Mouse (Mus musculus): Measurements from ENCODE around the gene Thsd4. TPM values are rescaled to one million over a fixed set of nuclear protein-coding genes. Genes with fewer than 3 reads are reported as not detected.

The Thsd4 gene
- total RNA-seq, 1 experiment: 1.6 TPM

DNA sequence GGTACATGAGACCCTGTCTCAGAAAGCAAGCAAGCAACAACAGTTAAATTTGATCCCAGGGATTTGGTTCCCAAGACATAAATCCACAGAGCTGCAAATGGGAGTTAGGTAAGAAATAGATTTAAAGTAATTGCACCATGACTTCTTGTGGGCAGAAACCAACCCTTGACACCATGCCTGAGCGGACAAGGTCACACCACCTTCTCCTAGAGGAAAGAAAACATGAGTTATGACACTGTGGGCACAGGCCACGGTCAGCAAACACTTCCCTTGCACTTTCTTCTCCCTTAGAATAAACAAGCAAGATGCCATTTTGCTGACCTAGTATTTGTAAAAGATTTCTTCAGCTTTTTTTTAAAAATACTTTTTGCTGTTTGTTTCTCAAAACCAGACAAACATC is 334.4 kb downstream of the Thsd4 start:
- TF ChIP-seq MAFK (IDR thresholded peaks at IDR 0.05; ENCODE audit: insufficient read depth, low read depth, low read length): no peak
- DNase-seq (ENCODE audit: low read depth, low spot score): no peak
- Histone ChIP-seq H3K4me3 (ENCODE audit: insufficient read depth in 1 of 2, low read depth in 1 of 2, low read length in 2 of 2, poor library complexity in 1 of 2, severe bottlenecking in 1 of 2) (no peak overlapping the region), H3K9ac (ENCODE audit: insufficient read depth, low read depth, low read length, poor library complexity, severe bottlenecking) (no peak overlapping the region), H3K36me3 (ENCODE audit: control insufficient read depth, insufficient read depth, low read length, poor library complexity, severe bottlenecking) (no peaks in the 10 kb centered on the region), H3K27ac (ENCODE audit: insufficient read depth, low read depth, low read length, poor library complexity, severe bottlenecking) (no peak overlapping the region), H3K4me1 (ENCODE audit: control insufficient read depth in 2 of 2, insufficient read depth in 2 of 2, low read length in 2 of 2, poor library complexity in 1 of 2) (no peaks in the 10 kb centered on the region), H3K9me3 (ENCODE audit: control insufficient read depth, insufficient read depth, low read depth, low read length) (no peaks in the 10 kb centered on the region)
- in situ Hi-C loops (cut with MboI; ENCODE audit: low sequenced_read_pairs in 2 of 2, unreplicated experiment in 2 of 2): no loop called here

DNA sequence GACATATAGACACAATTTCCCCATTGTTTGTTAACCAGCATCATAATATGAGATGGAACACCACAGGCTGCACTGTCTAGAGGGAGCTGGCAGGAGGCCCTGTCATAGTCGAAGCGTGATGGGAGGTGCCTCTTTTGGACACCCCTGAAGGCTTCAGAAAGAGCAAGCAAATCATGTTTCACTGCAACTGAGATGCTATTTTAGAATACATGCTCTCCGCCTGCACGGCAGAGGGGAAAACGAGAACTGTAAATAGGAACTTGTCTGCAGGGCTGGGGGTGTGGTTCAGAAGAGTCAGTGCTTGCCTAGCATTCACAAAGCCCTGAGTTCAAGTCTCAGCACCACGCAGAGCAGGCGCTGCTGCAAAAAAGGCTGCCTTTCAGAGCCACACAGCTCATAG is 334.9 kb downstream of the Thsd4 start:
- H3K27ac ChIP-seq (ENCODE audit: insufficient read depth, low read depth, low read length, poor library complexity, severe bottlenecking): no peak overlapping the region
- no peak for TF ChIP-seq MAFK (IDR thresholded peaks at IDR 0.05; ENCODE audit: insufficient read depth, low read depth, low read length)
- no peak for TF ChIP-seq ZNF384 (IDR thresholded peaks at IDR 0.05; ENCODE audit: low read depth, low read length)
- TF ChIP-seq HCFC1 (IDR thresholded peaks at IDR 0.05; ENCODE audit: borderline replicate concordance, insufficient read depth, low read length): no peak
- no peak for TF ChIP-seq ZC3H11A (IDR thresholded peaks at IDR 0.05; ENCODE audit: borderline replicate concordance, low read depth, low read length)
- no peak for TF ChIP-seq CHD2 (IDR thresholded peaks at IDR 0.05; ENCODE audit: low read depth, low read length)
- H3K9me3 ChIP-seq (ENCODE audit: control insufficient read depth, insufficient read depth, low read depth, low read length): no peaks in the 10 kb centered on the region
- in situ Hi-C loops (cut with MboI; ENCODE audit: low sequenced_read_pairs in 2 of 2, unreplicated experiment in 2 of 2): no loop called here
- H3K4me3 ChIP-seq (ENCODE audit: insufficient read depth in 1 of 2, low read depth in 1 of 2, low read length in 2 of 2, poor library complexity in 1 of 2, severe bottlenecking in 1 of 2): no peak overlapping the region
- H3K36me3 ChIP-seq (ENCODE audit: control insufficient read depth, insufficient read depth, low read length, poor library complexity, severe bottlenecking): no peaks in the 10 kb centered on the region
- no peak overlapping the region for H3K9ac ChIP-seq (ENCODE audit: insufficient read depth, low read depth, low read length, poor library complexity, severe bottlenecking)
- DNase-seq (ENCODE audit: low read depth, low spot score): no peak
- H3K4me1 ChIP-seq (ENCODE audit: control insufficient read depth in 2 of 2, insufficient read depth in 2 of 2, low read length in 2 of 2, poor library complexity in 1 of 2): no peaks in the 10 kb centered on the region

DNA sequence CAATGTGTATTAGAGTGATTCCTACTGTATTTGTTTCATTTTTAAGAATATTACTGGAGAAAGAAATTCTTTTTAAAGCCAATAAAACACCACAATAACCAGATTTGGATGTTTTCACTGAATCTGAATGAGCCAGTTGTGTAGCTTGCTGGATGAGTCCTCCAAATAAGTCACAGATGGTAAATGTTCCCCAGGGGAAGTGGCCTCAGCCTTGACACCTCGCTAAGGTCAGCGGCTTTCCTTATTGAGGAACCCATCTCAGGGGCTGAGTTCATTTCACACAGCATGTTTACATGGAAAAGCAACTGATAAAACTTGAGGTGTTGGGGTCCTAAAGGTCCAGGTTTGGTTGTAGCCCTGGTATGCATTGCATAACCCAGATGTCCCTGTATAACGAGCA is 337.8 kb downstream of the Thsd4 start:
- Histone ChIP-seq H3K9me3 (ENCODE audit: control insufficient read depth, insufficient read depth, low read depth, low read length) (no peaks in the 10 kb centered on the region), H3K4me1 (ENCODE audit: control insufficient read depth in 2 of 2, insufficient read depth in 2 of 2, low read length in 2 of 2, poor library complexity in 1 of 2) (no peaks in the 10 kb centered on the region), H3K9ac (ENCODE audit: insufficient read depth, low read depth, low read length, poor library complexity, severe bottlenecking) (no peak overlapping the region), H3K4me3 (ENCODE audit: insufficient read depth in 1 of 2, low read depth in 1 of 2, low read length in 2 of 2, poor library complexity in 1 of 2, severe bottlenecking in 1 of 2) (no peak overlapping the region), H3K36me3 (ENCODE audit: control insufficient read depth, insufficient read depth, low read length, poor library complexity, severe bottlenecking) (no peaks in the 10 kb centered on the region), H3K27ac (ENCODE audit: insufficient read depth, low read depth, low read length, poor library complexity, severe bottlenecking) (no peak overlapping the region)
- no peak for TF ChIP-seq ZC3H11A (IDR thresholded peaks at IDR 0.05; ENCODE audit: borderline replicate concordance, low read depth, low read length)
- TF ChIP-seq CHD2 (IDR thresholded peaks at IDR 0.05; ENCODE audit: low read depth, low read length): no peak
- no peak for TF ChIP-seq HCFC1 (IDR thresholded peaks at IDR 0.05; ENCODE audit: borderline replicate concordance, insufficient read depth, low read length)
- TF ChIP-seq MAFK (IDR thresholded peaks at IDR 0.05; ENCODE audit: insufficient read depth, low read depth, low read length): no peak
- TF ChIP-seq ZNF384 (IDR thresholded peaks at IDR 0.05; ENCODE audit: low read depth, low read length): no peak
- in situ Hi-C loops (cut with MboI; ENCODE audit: low sequenced_read_pairs in 2 of 2, unreplicated experiment in 2 of 2): no loop called here
- no peak for DNase-seq (ENCODE audit: low read depth, low spot score)

DNA sequence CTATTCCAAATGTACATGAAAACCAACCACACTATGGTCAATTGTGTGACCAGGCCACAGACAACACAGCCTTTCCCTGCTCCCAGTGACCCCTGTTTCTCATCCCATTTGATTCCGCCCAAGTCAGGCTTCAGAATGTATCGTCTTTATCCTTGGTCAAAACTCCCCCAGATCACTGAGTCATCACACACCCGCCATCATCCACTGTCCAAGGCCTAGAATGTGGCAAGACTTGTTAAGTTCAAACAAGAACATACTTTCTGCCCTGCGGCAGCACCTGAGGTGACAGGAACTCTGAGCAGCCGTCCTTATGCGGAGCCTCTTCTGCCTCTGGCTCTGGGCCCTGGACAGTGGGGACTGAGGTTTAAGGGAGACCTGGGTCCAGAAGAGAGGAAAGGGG is 339.5 kb downstream of the Thsd4 start:
- Histone ChIP-seq H3K27ac (ENCODE audit: insufficient read depth, low read depth, low read length, poor library complexity, severe bottlenecking) (no peak overlapping the region), H3K4me1 (ENCODE audit: control insufficient read depth in 2 of 2, insufficient read depth in 2 of 2, low read length in 2 of 2, poor library complexity in 1 of 2) (no peaks in the 10 kb centered on the region), H3K9me3 (ENCODE audit: control insufficient read depth, insufficient read depth, low read depth, low read length) (no peaks in the 10 kb centered on the region), H3K9ac (ENCODE audit: insufficient read depth, low read depth, low read length, poor library complexity, severe bottlenecking) (no peak overlapping the region), H3K4me3 (ENCODE audit: insufficient read depth in 1 of 2, low read depth in 1 of 2, low read length in 2 of 2, poor library complexity in 1 of 2, severe bottlenecking in 1 of 2) (no peak overlapping the region), H3K36me3 (ENCODE audit: control insufficient read depth, insufficient read depth, low read length, poor library complexity, severe bottlenecking) (no peaks in the 10 kb centered on the region)
- in situ Hi-C loops (cut with MboI; ENCODE audit: low sequenced_read_pairs in 2 of 2, unreplicated experiment in 2 of 2): no loop called here
- no peak for DNase-seq (ENCODE audit: low read depth, low spot score)
- TF ChIP-seq ZNF384 (IDR thresholded peaks at IDR 0.05; ENCODE audit: low read depth, low read length): no peak
- TF ChIP-seq ZC3H11A (IDR thresholded peaks at IDR 0.05; ENCODE audit: borderline replicate concordance, low read depth, low read length): no peak
- TF ChIP-seq CHD2 (IDR thresholded peaks at IDR 0.05; ENCODE audit: low read depth, low read length): no peak
- TF ChIP-seq MAFK (IDR thresholded peaks at IDR 0.05; ENCODE audit: insufficient read depth, low read depth, low read length): no peak
- TF ChIP-seq HCFC1 (IDR thresholded peaks at IDR 0.05; ENCODE audit: borderline replicate concordance, insufficient read depth, low read length): no peak

DNA sequence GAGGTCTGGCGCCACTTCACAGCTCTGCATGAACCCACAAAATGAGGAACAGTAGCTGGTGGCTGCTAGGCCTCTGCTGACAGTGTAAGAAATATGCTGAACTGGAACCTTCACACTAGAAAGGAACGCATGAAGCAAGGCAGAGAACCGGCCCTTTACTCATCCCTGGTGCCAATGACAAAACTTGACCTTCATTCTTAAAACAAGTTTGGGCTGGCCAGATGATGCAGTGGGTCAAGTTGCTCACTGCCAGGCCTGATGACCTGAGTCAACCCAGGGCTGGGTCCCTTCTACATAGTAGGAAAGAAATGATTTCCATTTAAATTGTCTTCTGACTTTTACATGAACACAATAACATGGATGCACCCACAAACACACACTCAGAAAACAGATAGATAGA is 340.9 kb downstream of the Thsd4 start:
- in situ Hi-C loops (cut with MboI; ENCODE audit: low sequenced_read_pairs in 2 of 2, unreplicated experiment in 2 of 2): no loop called here
- Histone ChIP-seq H3K36me3 (ENCODE audit: control insufficient read depth, insufficient read depth, low read length, poor library complexity, severe bottlenecking) (no peaks in the 10 kb centered on the region), H3K9me3 (ENCODE audit: control insufficient read depth, insufficient read depth, low read depth, low read length) (no peaks in the 10 kb centered on the region), H3K27ac (ENCODE audit: insufficient read depth, low read depth, low read length, poor library complexity, severe bottlenecking) (no peak overlapping the region), H3K9ac (ENCODE audit: insufficient read depth, low read depth, low read length, poor library complexity, severe bottlenecking) (no peak overlapping the region), H3K4me3 (ENCODE audit: insufficient read depth in 1 of 2, low read depth in 1 of 2, low read length in 2 of 2, poor library complexity in 1 of 2, severe bottlenecking in 1 of 2) (no peak overlapping the region), H3K4me1 (ENCODE audit: control insufficient read depth in 2 of 2, insufficient read depth in 2 of 2, low read length in 2 of 2, poor library complexity in 1 of 2) (no peaks in the 10 kb centered on the region)
- TF ChIP-seq HCFC1 (IDR thresholded peaks at IDR 0.05; ENCODE audit: borderline replicate concordance, insufficient read depth, low read length) (no peak), CHD2 (IDR thresholded peaks at IDR 0.05; ENCODE audit: low read depth, low read length) (no peak), MAFK (IDR thresholded peaks at IDR 0.05; ENCODE audit: insufficient read depth, low read depth, low read length) (no peak), ZNF384 (IDR thresholded peaks at IDR 0.05; ENCODE audit: low read depth, low read length) (no peak), ZC3H11A (IDR thresholded peaks at IDR 0.05; ENCODE audit: borderline replicate concordance, low read depth, low read length) (no peak)
- no peak for DNase-seq (ENCODE audit: low read depth, low spot score)
